Mouse (Mus musculus): ENCODE data around the gene Gcsam. TPM values are rescaled to one million over a fixed set of nuclear protein-coding genes. Genes with fewer than 3 reads are reported as not detected.

Gene Gcsam
- total and polyA plus RNA-seq, 3 experiments: 0.12 to 0.20 TPM; not detected in 1

GRCm38 (mm10) chr16:45595494-45595893 is 14.7 kb upstream of the Gcsam start:
- no peak for DNase-seq
- Histone ChIP-seq H3K27me3 (ENCODE audit: control insufficient read depth, insufficient read depth, low read length) (no peaks in the 10 kb centered on the region), H3K36me3 (ENCODE audit: control insufficient read depth, insufficient read depth, low read length) (no peaks in the 10 kb centered on the region), H3K79me2 (replicated peaks; ENCODE audit: control insufficient read depth, insufficient read depth, low read length) (no peaks in the 10 kb centered on the region), H3K4me1 (ENCODE audit: control insufficient read depth, insufficient read depth, low read length) (no peaks in the 10 kb centered on the region), H3K27ac (no peak overlapping the region), H3K9ac (ENCODE audit: low read depth, low read length) (no peak overlapping the region), H3K4me3 (no peak overlapping the region)
- no peak for TF ChIP-seq POLR2A (IDR thresholded peaks at IDR 0.05; ENCODE audit: insufficient read depth, low read depth, low read length)
- no peak for TF ChIP-seq EP300 (IDR thresholded peaks at IDR 0.05; ENCODE audit: insufficient read depth, low read depth, low read length)
- TF ChIP-seq CTCF (IDR thresholded peaks at IDR 0.05): no peak
- intact Hi-C loops (cut with DNase I): no loop called here

GRCm38 (mm10) chr16:45608481-45608954 is 1.7 kb upstream of the Gcsam start:
- no peak overlapping the region for H3K4me3 ChIP-seq
- peaks cover 3% of the 10 kb centered on the region for H3K4me1 ChIP-seq (ENCODE audit: control insufficient read depth, insufficient read depth, low read length)
- TF ChIP-seq POLR2A (IDR thresholded peaks at IDR 0.05; ENCODE audit: insufficient read depth, low read depth, low read length) (no peak), CTCF (IDR thresholded peaks at IDR 0.05) (peak; percentile 77), EP300 (IDR thresholded peaks at IDR 0.05; ENCODE audit: insufficient read depth, low read depth, low read length) (no peak)
- no peaks in the 10 kb centered on the region for H3K36me3 ChIP-seq (ENCODE audit: control insufficient read depth, insufficient read depth, low read length)
- H3K79me2 ChIP-seq (replicated peaks; ENCODE audit: control insufficient read depth, insufficient read depth, low read length): no peaks in the 10 kb centered on the region
- peak overlapping the region; percentile 30; the same call in 1 of the 2 replicates for H3K9ac ChIP-seq (ENCODE audit: low read depth, low read length)
- peak overlapping the region; percentile 15; the same call in 1 of the 2 replicates for H3K27ac ChIP-seq
- no peaks in the 10 kb centered on the region for H3K27me3 ChIP-seq (ENCODE audit: control insufficient read depth, insufficient read depth, low read length)
- peak in 1 of 2 experiments; percentile 4 for DNase-seq
- 28% methylated on average over 4 of the region's 4 CpGs for WGBS
- intact Hi-C loops (cut with DNase I): loop anchor here (5.0 kb wide), 1 partner anchor 411 kb away; no protein-coding TSS in a partner anchor

- peaks cover 3% of the 10 kb centered on the region for H3K4me1 ChIP-seq (ENCODE audit: control insufficient read depth, insufficient read depth, low read length)
These were observed 880 bp upstream of the Gcsam start for GRCm38 (mm10) chr16:45609300-45609699.

GRCm38 (mm10) chr16:45613247-45613646 is 3.1 kb downstream of the Gcsam start:
- DNase-seq: no peak
- Histone ChIP-seq H3K27me3 (ENCODE audit: control insufficient read depth, insufficient read depth, low read length) (no peaks in the 10 kb centered on the region), H3K4me3 (no peak overlapping the region), H3K9ac (ENCODE audit: low read depth, low read length) (no peak overlapping the region), H3K36me3 (ENCODE audit: control insufficient read depth, insufficient read depth, low read length) (no peaks in the 10 kb centered on the region), H3K79me2 (replicated peaks; ENCODE audit: control insufficient read depth, insufficient read depth, low read length) (no peaks in the 10 kb centered on the region), H3K4me1 (ENCODE audit: control insufficient read depth, insufficient read depth, low read length) (peaks cover 3% of the 10 kb centered on the region), H3K27ac (no peak overlapping the region)
- no peak for TF ChIP-seq CTCF (IDR thresholded peaks at IDR 0.05)
- no peak for TF ChIP-seq EP300 (IDR thresholded peaks at IDR 0.05; ENCODE audit: insufficient read depth, low read depth, low read length)
- intact Hi-C loops (cut with DNase I): no loop called here
- WGBS: 86% methylated on average over 2 of the region's 2 CpGs

More at GRCm38 (mm10) chr16:45609300-45609699, 880 bp upstream of the Gcsam start:
- Histone ChIP-seq H3K27me3 (ENCODE audit: control insufficient read depth, insufficient read depth, low read length) (no peaks in the 10 kb centered on the region), H3K27ac (no peak overlapping the region), H3K36me3 (ENCODE audit: control insufficient read depth, insufficient read depth, low read length) (no peaks in the 10 kb centered on the region), H3K79me2 (replicated peaks; ENCODE audit: control insufficient read depth, insufficient read depth, low read length) (no peaks in the 10 kb centered on the region), H3K4me3 (no peak overlapping the region), H3K9ac (ENCODE audit: low read depth, low read length) (no peak overlapping the region)
- intact Hi-C loops (cut with DNase I): loop anchor here (5.0 kb wide), 1 partner anchor 412 kb away; no protein-coding TSS in a partner anchor
- peak in 1 of 2 experiments; percentile 5 for DNase-seq
- 62% methylated on average over 3 of the region's 3 CpGs for WGBS
- TF ChIP-seq POLR2A (IDR thresholded peaks at IDR 0.05; ENCODE audit: insufficient read depth, low read depth, low read length): no peak
- peak; percentile 71 for TF ChIP-seq CTCF (IDR thresholded peaks at IDR 0.05)

- 86% methylated on average over 1 of the region's 1 CpGs for WGBS
- TF ChIP-seq POLR2A (IDR thresholded peaks at IDR 0.05; ENCODE audit: insufficient read depth, low read depth, low read length) (no peak), CTCF (IDR thresholded peaks at IDR 0.05) (no peak), EP300 (IDR thresholded peaks at IDR 0.05; ENCODE audit: insufficient read depth, low read depth, low read length) (no peak)
- H3K27ac ChIP-seq: no peak overlapping the region
- H3K79me2 ChIP-seq (replicated peaks; ENCODE audit: control insufficient read depth, insufficient read depth, low read length): no peaks in the 10 kb centered on the region
- DNase-seq: no peak
- no peaks in the 10 kb centered on the region for H3K36me3 ChIP-seq (ENCODE audit: control insufficient read depth, insufficient read depth, low read length)
- H3K9ac ChIP-seq (ENCODE audit: low read depth, low read length): no peak overlapping the region
- no peaks in the 10 kb centered on the region for H3K27me3 ChIP-seq (ENCODE audit: control insufficient read depth, insufficient read depth, low read length)
- no peaks in the 10 kb centered on the region for H3K4me1 ChIP-seq (ENCODE audit: control insufficient read depth, insufficient read depth, low read length)
- intact Hi-C loops (cut with DNase I): no loop called here
- no peak overlapping the region for H3K4me3 ChIP-seq
These were observed 5.8 kb downstream of the Gcsam start for GRCm38 (mm10) chr16:45615944-45616343.

GRCm38 (mm10) chr16:45619751-45620375 is 9.7 kb downstream of the Gcsam start:
- WGBS: 52% methylated on average over 8 of the region's 8 CpGs
- Histone ChIP-seq H3K4me1 (ENCODE audit: control insufficient read depth, insufficient read depth, low read length) (no peaks in the 10 kb centered on the region), H3K79me2 (replicated peaks; ENCODE audit: control insufficient read depth, insufficient read depth, low read length) (no peaks in the 10 kb centered on the region), H3K4me3 (no peak overlapping the region), H3K9ac (ENCODE audit: low read depth, low read length) (no peak overlapping the region), H3K27ac (no peak overlapping the region), H3K27me3 (ENCODE audit: control insufficient read depth, insufficient read depth, low read length) (no peaks in the 10 kb centered on the region), H3K36me3 (ENCODE audit: control insufficient read depth, insufficient read depth, low read length) (no peaks in the 10 kb centered on the region)
- TF ChIP-seq POLR2A (IDR thresholded peaks at IDR 0.05; ENCODE audit: insufficient read depth, low read depth, low read length) (no peak), CTCF (IDR thresholded peaks at IDR 0.05) (no peak), EP300 (IDR thresholded peaks at IDR 0.05; ENCODE audit: insufficient read depth, low read depth, low read length) (no peak)
- no peak for DNase-seq
- intact Hi-C loops (cut with DNase I): no loop called here
